Mouse (Mus musculus) MEL (cell line): ENCODE measurements around the gene Cdr2l. TPM values are rescaled to one million over a fixed set of nuclear protein-coding genes. Genes with fewer than 3 reads are reported as not detected.

Experiments used
- DNase-seq: peaks from one replicate; pipeline ENCODE4 v3.0.0; 2011; ENCODE audit warnings: low read depth, low spot score
- H3K27ac ChIP-seq: 2 replicates; pipeline ENCODE4 v1.5.1; 2012; ENCODE audit warnings: low read depth, mild to moderate bottlenecking, control low read depth, low read length, moderate library complexity; ENCODE audit not compliant: control insufficient read depth
- H3K27me3 ChIP-seq, 2 experiments: fragments of 150-350 bp in 1 of 2; sonication (generic) in 1 of 2; 2 replicates each; pipeline ENCODE4 v1.6.1; 2012; ENCODE audit warnings: low read length in 2 of 2, mild to moderate bottlenecking in 2 of 2, improper control_type of control experiment in 1 of 2, moderate library complexity in 1 of 2; ENCODE audit not compliant: insufficient read depth in 2 of 2, control insufficient read depth in 1 of 2
- H3K36me3 ChIP-seq, 2 experiments: 2 replicates each; pipeline ENCODE4 v1.6.1; 2012 to 2014; ENCODE audit warnings: low read length in 2 of 2, improper control_type of control experiment in 1 of 2, inconsistent platforms in 1 of 2, mild to moderate bottlenecking in 1 of 2; ENCODE audit not compliant: insufficient read depth in 2 of 2, control insufficient read depth in 1 of 2
- H3K4me1 ChIP-seq, 2 experiments: fragments of 150-350 bp in 1 of 2; sonication (generic) in 1 of 2; 2 replicates each; pipeline ENCODE4 v1.6.1; 2012; ENCODE audit warnings: low read length in 2 of 2, improper control_type of control experiment in 1 of 2, mild to moderate bottlenecking in 1 of 2; ENCODE audit not compliant: insufficient read depth in 2 of 2, control insufficient read depth in 1 of 2
- H3K4me3 ChIP-seq, 2 experiments: fragments of 150-350 bp in 1 of 2; sonication (generic) in 1 of 2; 2 replicates each; pipeline ENCODE4 v1.5.1; 2012; ENCODE audit warnings: low read depth in 2 of 2, low read length in 2 of 2, mild to moderate bottlenecking in 2 of 2, moderate library complexity in 2 of 2, control low read depth in 1 of 2, improper control_type of control experiment in 1 of 2; ENCODE audit not compliant: control insufficient read depth in 1 of 2, insufficient read depth in 1 of 2
- H3K79me2 ChIP-seq: 2 replicates; pipeline ENCODE4 v1.6.1; 2012; ENCODE audit warnings: mild to moderate bottlenecking, low read length, moderate library complexity; ENCODE audit not compliant: control insufficient read depth, poor library complexity, insufficient read depth
- H3K9ac ChIP-seq: 2 replicates; pipeline ENCODE4 v1.6.1; 2012; ENCODE audit warnings: low read depth, mild to moderate bottlenecking, control low read depth, low read length, moderate library complexity; ENCODE audit not compliant: control insufficient read depth, poor library complexity, severe bottlenecking
- H3K9me3 ChIP-seq: fragments of 150-350 bp; sonication (generic); replicated peaks from 2 replicates; pipeline ENCODE4 v1.6.1; 2012; ENCODE audit warnings: mild to moderate bottlenecking, low read length, improper control_type of control experiment, moderate library complexity; ENCODE audit not compliant: insufficient read depth
- BHLHE40 ChIP-seq: IDR thresholded peaks from 2 replicates; pipeline ENCODE4 v1.6.1; 2012; ENCODE audit warnings: low read depth, mild to moderate bottlenecking, inconsistent platforms, low read length, improper control_type of control experiment, borderline replicate concordance
- EP300 ChIP-seq, 2 experiments: IDR thresholded peaks; 2 replicates each; pipeline ENCODE4 v1.6.1; 2011; ENCODE audit warnings: improper control_type of control experiment in 2 of 2, low read length in 2 of 2, low read depth in 1 of 2, mild to moderate bottlenecking in 1 of 2
- GATA1 ChIP-seq: IDR thresholded peaks from 2 replicates; pipeline ENCODE4 v1.6.1; 2011; ENCODE audit warnings: low read depth, low read length, improper control_type of control experiment
- KAT2A ChIP-seq: conservative IDR thresholded peaks from 2 replicates; pipeline ENCODE4 v1.6.1; 2012; ENCODE audit warnings: low read depth, low read length, improper control_type of control experiment, inconsistent platforms
- MAFK ChIP-seq: IDR thresholded peaks from 2 replicates; pipeline ENCODE4 v1.6.1; 2011; ENCODE audit warnings: low read depth, mild to moderate bottlenecking, low read length, improper control_type of control experiment, borderline replicate concordance
- MEF2A ChIP-seq: IDR thresholded peaks from 2 replicates; pipeline ENCODE4 v1.6.1; 2014; ENCODE audit warnings: low read depth, mild to moderate bottlenecking, inconsistent platforms, low read length, improper control_type of control experiment; ENCODE audit not compliant: poor library complexity, insufficient replicate concordance, severe bottlenecking; ENCODE audit errors: extremely low read depth
- MXI1 ChIP-seq: IDR thresholded peaks from 2 replicates; pipeline ENCODE4 v1.6.1; 2011; ENCODE audit warnings: mild to moderate bottlenecking, low read depth, low read length, improper control_type of control experiment
- MYB ChIP-seq: IDR thresholded peaks from 2 replicates; pipeline ENCODE4 v1.6.1; 2011; ENCODE audit warnings: mild to moderate bottlenecking, low read depth, low read length, improper control_type of control experiment
- NELFE ChIP-seq: IDR thresholded peaks from 2 replicates; pipeline ENCODE4 v1.6.1; 2011; ENCODE audit warnings: low read depth, low read length, improper control_type of control experiment
- POLR2AphosphoS5 ChIP-seq: IDR thresholded peaks from 2 replicates; pipeline ENCODE4 v1.6.1; 2012; ENCODE audit warnings: low read depth, borderline replicate concordance, mild to moderate bottlenecking, inconsistent platforms, low read length, moderate library complexity, mixed read lengths
- RCOR1 ChIP-seq: IDR thresholded peaks from 2 replicates; pipeline ENCODE4 v1.6.1; 2012; ENCODE audit warnings: low read depth, mild to moderate bottlenecking, inconsistent platforms, low read length, improper control_type of control experiment
- TBP ChIP-seq: IDR thresholded peaks from 2 replicates; pipeline ENCODE4 v1.8.0; 2011; ENCODE audit warnings: low read depth, low read length, improper control_type of control experiment
- UBTF ChIP-seq: IDR thresholded peaks from 2 replicates; pipeline ENCODE4 v1.6.1; 2012; ENCODE audit warnings: low read depth, mild to moderate bottlenecking, inconsistent platforms, low read length, improper control_type of control experiment, moderate library complexity, borderline replicate concordance; ENCODE audit not compliant: insufficient read depth
- USF2 ChIP-seq, 2 experiments: IDR thresholded peaks; 2 replicates each; pipeline ENCODE4 v1.6.1; 2011 to 2012; ENCODE audit warnings: improper control_type of control experiment in 2 of 2, low read length in 2 of 2, borderline replicate concordance in 1 of 2, inconsistent platforms in 1 of 2, low read depth in 1 of 2, mild to moderate bottlenecking in 1 of 2; ENCODE audit not compliant: insufficient read depth in 1 of 2
- ZC3H11A ChIP-seq: IDR thresholded peaks from 2 replicates; pipeline ENCODE4 v1.6.1; 2012; ENCODE audit warnings: low read depth, mild to moderate bottlenecking, inconsistent platforms, low read length, improper control_type of control experiment
- ZKSCAN1 ChIP-seq: IDR thresholded peaks from 2 replicates; pipeline ENCODE4 v1.6.1; 2012; ENCODE audit warnings: low read depth, mild to moderate bottlenecking, inconsistent platforms, low read length, improper control_type of control experiment, moderate library complexity
- ZMIZ1 ChIP-seq: IDR thresholded peaks from 2 replicates; pipeline ENCODE4 v1.6.1; 2012; ENCODE audit warnings: low read depth, mild to moderate bottlenecking, inconsistent platforms, low read length, improper control_type of control experiment, moderate library complexity
- polyA plus RNA-seq, 2 experiments: library from polyadenylated mRNA; stranded (reverse) in 1 of 2; unstranded in 1 of 2; fragments of >175 nt in 1 of 2; fragments of >200 nt in 1 of 2; gene quantifications; 2 replicates each; pipeline versions ENCODE4 v1.2.1 to v1.2.4; 2012; ENCODE audit warnings: low replicate concordance in 2 of 2, low read depth in 1 of 2; ENCODE audit not compliant: insufficient read length in 2 of 2, insufficient read depth in 1 of 2, missing spikeins in 1 of 2
- total RNA-seq: library from RNA; depleted of rRNA; stranded (reverse); fragments of 300-350 nt; gene quantifications from 2 replicates; pipeline ENCODE4 v1.2.3, GENCODE M21; 2012

Cdr2l gene
- total and polyA plus RNA-seq, 3 experiments, result 5.2 to 8.2 TPM; not detected in 1

DNA sequence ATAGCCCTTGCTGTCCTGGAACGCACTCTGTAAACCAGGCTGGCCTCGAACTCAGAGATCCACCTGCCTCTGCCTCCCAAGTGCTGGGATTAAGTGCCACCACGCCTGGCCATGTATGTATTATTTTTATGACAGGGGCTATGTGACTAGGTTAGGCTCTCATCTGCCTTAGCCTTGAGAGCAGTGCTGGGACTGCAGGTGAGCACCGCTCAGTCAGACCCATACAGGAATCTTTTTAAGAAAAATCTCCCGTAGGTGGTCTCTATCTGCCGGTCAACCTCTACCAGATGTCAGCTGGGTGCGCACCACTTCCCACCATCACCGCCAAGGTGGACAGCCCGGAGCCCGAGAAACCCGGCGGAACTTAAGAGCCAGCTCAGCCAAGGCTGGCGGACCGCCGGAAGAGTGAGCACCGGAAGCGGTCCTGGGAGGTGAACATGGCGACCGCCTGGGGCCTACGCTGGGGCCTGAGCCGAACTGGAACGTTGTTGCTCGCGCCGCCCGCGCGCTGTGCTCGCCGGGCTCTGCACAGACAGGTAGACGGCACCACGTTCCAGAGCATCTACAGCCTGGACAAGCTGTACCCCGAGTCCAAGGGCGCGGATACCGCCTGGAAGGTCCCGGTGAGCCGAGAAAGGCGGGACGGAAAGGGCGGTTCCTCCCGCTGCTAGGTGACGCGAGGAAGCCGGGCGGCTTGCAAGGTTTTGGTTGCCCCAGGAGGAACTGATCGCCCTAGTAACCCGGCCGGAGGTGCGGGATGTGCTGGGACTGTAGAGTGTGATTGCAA lies 21.8 kb downstream of the Cdr2l start, which contains the start of gene Mrpl58 (continued):
- TF ChIP-seq EP300 (IDR thresholded peaks at IDR 0.05; ENCODE audit: low read depth in 1 of 2, low read length in 2 of 2) (peak in 1 of 2 experiments; percentile 44; a peak in 2 of 4 replicates), KAT2A (peak; percentile 77), MAFK (no peak), BHLHE40 (0 out of 2 replicates have a peak, but pooled peaks have one; percentile 5)
- TF ChIP-seq, all 39 proteins: peak for 26

DNA sequence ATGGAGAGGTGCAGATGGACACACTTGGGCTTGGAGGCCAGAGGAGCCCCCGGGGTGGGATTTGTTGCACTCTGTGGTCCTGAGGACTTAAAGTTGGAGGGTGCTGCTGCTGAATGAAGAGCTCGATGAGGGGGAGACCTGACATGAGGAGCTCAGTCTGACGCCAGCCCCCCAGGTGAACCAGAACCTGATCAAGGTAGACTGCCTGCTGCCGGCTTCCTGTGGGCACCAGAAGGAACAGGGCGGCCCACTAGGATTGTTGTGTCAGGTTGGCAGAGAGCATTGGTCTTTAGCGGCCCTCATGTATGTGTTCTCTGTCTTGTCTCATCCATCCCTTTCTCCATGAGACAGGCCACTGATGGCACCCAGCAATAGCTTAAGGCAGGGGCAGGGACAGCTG lies 24.0 kb downstream of the Cdr2l start:
- TF ChIP-seq NELFE, result no peak
- no peak for TF ChIP-seq KAT2A
- TF ChIP-seq MYB, result no peak
- no peak for TF ChIP-seq MEF2A
- no peak for TF ChIP-seq POLR2AphosphoS5
- no peak for TF ChIP-seq USF2 (IDR thresholded peaks at IDR 0.05; ENCODE audit: borderline replicate concordance in 1 of 2, insufficient read depth in 1 of 2, low read depth in 1 of 2, low read length in 2 of 2)
- no peak for TF ChIP-seq ZKSCAN1
- TF ChIP-seq MXI1, result no peak
- no peak for TF ChIP-seq BHLHE40
- no peak for TF ChIP-seq RCOR1
- TF ChIP-seq GATA1, result no peak
- TF ChIP-seq ZMIZ1, result no peak
- TF ChIP-seq TBP, result no peak
- no peak for TF ChIP-seq MAFK
- TF ChIP-seq, all 39 proteins: peak for 0
- Histone ChIP-seq H3K27ac (no peak overlapping the region), H3K36me3 (peaks cover 0 to 15% of the 10 kb centered on the region in 2 experiments; a peak in 2 of 4 replicates), H3K27me3 (no peaks in the 10 kb centered on the region), H3K9ac (no peak overlapping the region), H3K4me1 (peaks cover 2 to 23% of the 10 kb centered on the region in 2 experiments; a peak in 2 of 4 replicates), H3K79me2 (peaks cover 10% of the 10 kb centered on the region), H3K9me3 (no peaks in the 10 kb centered on the region), H3K4me3 (no peak overlapping the region)
- DNase-seq, result no peak

DNA sequence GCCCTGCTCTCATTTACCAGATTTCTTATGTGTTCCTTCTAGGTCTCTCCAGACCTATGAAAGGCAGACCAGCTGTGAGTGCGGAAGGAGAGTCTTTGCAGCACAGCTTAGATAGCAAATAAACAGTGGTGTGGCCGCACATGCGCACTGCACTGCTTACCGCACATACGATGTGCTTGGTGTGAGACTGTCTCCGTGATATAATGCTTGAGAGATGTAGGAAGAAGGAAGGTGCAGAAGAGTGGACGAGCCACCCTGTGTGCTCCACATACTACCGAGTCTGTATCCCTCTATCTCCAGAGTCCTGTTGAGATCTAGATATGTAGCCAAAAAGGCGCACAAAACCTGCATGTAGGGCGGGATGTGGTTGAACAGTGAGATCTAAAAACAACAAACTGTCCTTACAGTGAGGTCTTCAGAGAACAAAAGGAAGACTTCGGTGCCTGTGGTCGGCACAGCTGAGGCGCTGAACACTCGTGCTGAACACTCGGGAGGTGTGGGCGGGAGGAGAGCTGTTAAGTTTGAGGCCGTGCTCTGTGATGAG lies 25.2 kb downstream of the Cdr2l start:
- TF ChIP-seq UBTF (no peak), ZC3H11A (no peak), TBP (peak; percentile 63; the same call in 1 of the 2 replicates)
- Histone ChIP-seq H3K79me2 (peaks cover 10% of the 10 kb centered on the region), H3K9me3 (no peaks in the 10 kb centered on the region), H3K9ac (no peak overlapping the region), H3K4me3 (no peak overlapping the region), H3K27me3 (no peaks in the 10 kb centered on the region), H3K4me1 (peaks cover 2 to 34% of the 10 kb centered on the region in 2 experiments; a peak in 3 of 4 replicates), H3K27ac (no peak overlapping the region), H3K36me3 (peaks cover 0 to 25% of the 10 kb centered on the region in 2 experiments; a peak in 2 of 4 replicates)
- no peak for DNase-seq
